Mouse (Mus musculus): ENCODE data around the gene Celf3.

GRCm38 (mm10) chr3:94477981-94478422, at the start of gene Celf3:
- TF ChIP-seq POLR2A (IDR thresholded peaks at IDR 0.05; ENCODE audit: borderline replicate concordance, insufficient read depth, low read length) (peak; percentile 53), CTCF (IDR thresholded peaks at IDR 0.05; ENCODE audit: borderline replicate concordance, insufficient read depth, low read depth, low read length) (no peak)

Measured in cerebellum, adult 2 months (tissue).